Mouse (Mus musculus) ES-Bruce4 (cell line): ENCODE data around the gene Samd13.

Experiments used
- CTCF ChIP-seq: IDR thresholded peaks from one replicate; pipeline ENCODE4 v1.8.1; 2011; ENCODE audit warnings: low read depth, low read length
- POLR2A ChIP-seq: IDR thresholded peaks from one replicate; pipeline ENCODE4 v1.8.1; 2011; ENCODE audit warnings: low read length; ENCODE audit not compliant: insufficient read depth

- no peak for TF ChIP-seq CTCF
- TF ChIP-seq POLR2A, result no peak
These were observed 24.4 kb downstream of the Samd13 start for GRCm38 (mm10) chr3:146661001-146661400.
